Mouse (Mus musculus) splenic B cell, adult 2 months (primary cell): ENCODE measurements around the gene Aldh1l1.

Experiments
- DNase-seq: peaks from one replicate; pipeline ENCODE4 v3.0.0-alpha.2; 2011; ENCODE audit warnings: low read depth, low spot score
- H3K27me3 ChIP-seq: 2 replicates; pipeline ENCODE4 v1.6.1; 2012; ENCODE audit warnings: mild to moderate bottlenecking, low read length, moderate library complexity, mixed read lengths; ENCODE audit not compliant: control insufficient read depth, poor library complexity, insufficient read depth, severe bottlenecking
- H3K36me3 ChIP-seq: 2 replicates; pipeline ENCODE4 v1.6.1; 2012; ENCODE audit warnings: mild to moderate bottlenecking, low read length, moderate library complexity, mixed read lengths; ENCODE audit not compliant: control insufficient read depth, poor library complexity, insufficient read depth, severe bottlenecking

The Aldh1l1 gene

GRCm38 (mm10) chr6:90539271-90539670 lies 53.0 kb downstream of the Aldh1l1 start:
- Histone ChIP-seq H3K27me3 (no peaks in the 10 kb centered on the region), H3K36me3 (no peaks in the 10 kb centered on the region)
- no peak for DNase-seq

- DNase-seq = no peak
Observed at GRCm38 (mm10) chr6:90540520-90540919, 54.3 kb downstream of the Aldh1l1 start.

GRCm38 (mm10) chr6:90541367-90541772 lies 55.1 kb downstream of the Aldh1l1 start:
- DNase-seq = no peak
- H3K36me3 ChIP-seq = no peaks in the 10 kb centered on the region
- H3K27me3 ChIP-seq = no peaks in the 10 kb centered on the region

More at GRCm38 (mm10) chr6:90540520-90540919, 54.3 kb downstream of the Aldh1l1 start:
- Histone ChIP-seq H3K27me3 (no peaks in the 10 kb centered on the region), H3K36me3 (no peaks in the 10 kb centered on the region)

GRCm38 (mm10) chr6:90544433-90544832 lies 58.2 kb downstream of the Aldh1l1 start:
- Histone ChIP-seq H3K36me3 (no peaks in the 10 kb centered on the region), H3K27me3 (no peaks in the 10 kb centered on the region)
- DNase-seq = no peak

- Histone ChIP-seq H3K27me3 (no peaks in the 10 kb centered on the region), H3K36me3 (no peaks in the 10 kb centered on the region)
- DNase-seq = no peak
Observed at GRCm38 (mm10) chr6:90546274-90546673, 60.0 kb downstream of the Aldh1l1 start.

GRCm38 (mm10) chr6:90547041-90547440 lies 60.8 kb downstream of the Aldh1l1 start:
- Histone ChIP-seq H3K27me3 (no peaks in the 10 kb centered on the region), H3K36me3 (no peaks in the 10 kb centered on the region)
- no peak for DNase-seq

- H3K36me3 ChIP-seq = no peaks in the 10 kb centered on the region
- no peak for DNase-seq
- H3K27me3 ChIP-seq = no peaks in the 10 kb centered on the region
Observed at GRCm38 (mm10) chr6:90550161-90550912, 64.1 kb downstream of the Aldh1l1 start.

GRCm38 (mm10) chr6:90551251-90551650 lies 65.0 kb downstream of the Aldh1l1 start:
- H3K36me3 ChIP-seq = no peaks in the 10 kb centered on the region
- H3K27me3 ChIP-seq = no peaks in the 10 kb centered on the region
- no peak for DNase-seq

- Histone ChIP-seq H3K36me3 (no peaks in the 10 kb centered on the region), H3K27me3 (no peaks in the 10 kb centered on the region)
- DNase-seq = no peak
Observed at GRCm38 (mm10) chr6:90553197-90553596, 67.0 kb downstream of the Aldh1l1 start.

GRCm38 (mm10) chr6:90553682-90554081 lies 67.5 kb downstream of the Aldh1l1 start:
- Histone ChIP-seq H3K36me3 (no peaks in the 10 kb centered on the region), H3K27me3 (no peaks in the 10 kb centered on the region)
- DNase-seq = no peak

GRCm38 (mm10) chr6:90556534-90557058 lies 70.4 kb downstream of the Aldh1l1 start:
- no peak for DNase-seq
- Histone ChIP-seq H3K36me3 (no peaks in the 10 kb centered on the region), H3K27me3 (no peaks in the 10 kb centered on the region)

- Histone ChIP-seq H3K36me3 (no peaks in the 10 kb centered on the region), H3K27me3 (no peaks in the 10 kb centered on the region)
- DNase-seq = no peak
Observed at GRCm38 (mm10) chr6:90557077-90557476, 70.8 kb downstream of the Aldh1l1 start.

- no peak for DNase-seq
- H3K27me3 ChIP-seq = no peaks in the 10 kb centered on the region
Observed at GRCm38 (mm10) chr6:90557829-90558693, 71.8 kb downstream of the Aldh1l1 start.

GRCm38 (mm10) chr6:90560390-90561058 lies 74.3 kb downstream of the Aldh1l1 start:
- no peaks in the 10 kb centered on the region for H3K36me3 ChIP-seq
- no peak for DNase-seq

More at GRCm38 (mm10) chr6:90557829-90558693, 71.8 kb downstream of the Aldh1l1 start:
- no peaks in the 10 kb centered on the region for H3K36me3 ChIP-seq

More at GRCm38 (mm10) chr6:90560390-90561058, 74.3 kb downstream of the Aldh1l1 start:
- no peaks in the 10 kb centered on the region for H3K27me3 ChIP-seq
